Mouse (Mus musculus) neural tube, embryonic 12.5 days (tissue): Measurements from ENCODE around the gene Noxo1. TPM values are rescaled to one million over a fixed set of nuclear protein-coding genes. Genes with fewer than 3 reads are reported as not detected.
A peak's percentile ranks its signal among the peaks of the same experiment; 100 is the strongest.

Experiments
- ATAC-seq: fragments of 200-750 bp; cut with Nextera tagmentation; 2 replicates; pipeline ENCODE4 v1.8.0; 2017; ENCODE audit warnings: low read depth, mild to moderate bottlenecking, moderate TSS enrichment, moderate library complexity; ENCODE audit not compliant: low FRiP score
- H3K27ac ChIP-seq: fragments of 300-500 bp; sonication (generic); 2 replicates; pipeline ENCODE4 v1.5.1; 2016
- H3K27me3 ChIP-seq: fragments of 300-500 bp; sonication (generic); replicated peaks from 2 replicates; pipeline ENCODE4 v1.6.1; 2016; ENCODE audit warnings: mild to moderate bottlenecking
- H3K36me3 ChIP-seq: fragments of 300-500 bp; sonication (generic); 2 replicates; pipeline ENCODE4 v1.6.1; 2016; ENCODE audit warnings: mild to moderate bottlenecking
- H3K4me1 ChIP-seq: fragments of 300-500 bp; sonication (generic); 2 replicates; pipeline ENCODE4 v1.6.1; 2016
- H3K4me2 ChIP-seq: fragments of 300-500 bp; sonication (generic); replicated peaks from 2 replicates; pipeline ENCODE4 v1.6.1; 2016; ENCODE audit warnings: mild to moderate bottlenecking
- H3K4me3 ChIP-seq: fragments of 300-500 bp; sonication (generic); 2 replicates; pipeline ENCODE4 v1.5.1; 2016
- H3K9ac ChIP-seq: fragments of 300-500 bp; sonication (generic); 2 replicates; pipeline ENCODE4 v1.6.1; 2016; ENCODE audit warnings: mild to moderate bottlenecking
- H3K9me3 ChIP-seq: fragments of 300-500 bp; sonication (generic); 2 replicates; pipeline ENCODE4 v1.6.1; 2016; ENCODE audit warnings: mild to moderate bottlenecking
- WGBS: fragments of 180-500 bp; shearing (Covaris S2); methylation state at CpG from one replicate; pipeline ENCODE4 v1.1.7; 2016; 5-methylcytosine and 5-hydroxymethylcytosine counted together
- polyA plus RNA-seq: library from polyadenylated mRNA; unstranded; fragments of >200 nt; fragmentation: Nextera tagmentation; extraction: Ambion mirVana; gene quantifications from 2 replicates; pipeline ENCODE4 v1.2.1, GENCODE M21; 2016

The Noxo1 gene
- polyA plus RNA-seq, result 2.4 and 3.0 TPM in 2 replicates

DNA sequence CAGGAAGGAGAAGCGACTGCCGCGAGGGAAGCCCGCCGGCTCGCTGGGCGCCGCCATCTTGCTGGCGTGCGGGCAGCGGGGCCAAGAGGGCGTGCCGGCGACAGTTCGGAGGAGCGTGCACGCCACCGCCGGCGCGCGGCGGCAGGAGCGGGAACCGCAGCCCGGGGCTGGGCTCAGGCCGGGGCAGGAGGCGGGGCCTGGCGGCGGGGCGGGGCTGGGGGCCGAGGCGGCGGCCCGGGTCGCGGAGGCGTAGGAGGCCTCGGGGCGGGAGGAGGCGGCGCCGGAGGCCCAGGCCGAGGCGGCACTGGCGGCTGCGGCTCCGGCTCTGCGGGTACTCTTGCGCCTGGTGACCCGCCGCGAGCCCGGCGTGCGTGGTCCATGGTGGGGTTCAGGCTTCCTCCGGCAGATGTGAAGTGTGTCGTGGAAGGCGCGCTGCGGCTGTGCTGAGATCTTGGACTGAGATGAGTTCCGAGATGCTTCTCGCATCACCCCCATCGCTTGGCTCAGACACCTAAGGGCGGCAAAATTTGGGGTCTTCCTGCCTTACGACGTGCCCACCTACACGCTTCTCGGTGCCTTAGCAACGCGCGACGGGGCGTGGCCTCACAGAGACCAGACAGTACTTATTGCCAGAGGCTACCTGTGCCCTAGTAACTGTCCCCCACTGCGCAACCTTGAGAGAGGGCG lies at the start of gene Noxo1, which contains the start of gene Gfer:
Gene Noxo1, plus strand, starts transcription at position 224 of the 687 bp plus-strand sequence.
Gene Gfer, minus strand, starts transcription at position 146 of the 687 bp plus-strand sequence.
- H3K36me3 ChIP-seq, result peaks cover 34% of the 10 kb centered on the region
- under 1% methylated on average over 71 of the region's 76 CpGs for WGBS

GRCm38 (mm10) chr17:24646381-24646780 lies 49.7 kb upstream of the Noxo1 start:
- no peak overlapping the region for H3K27ac ChIP-seq
- 89% methylated on average over 4 of the region's 4 CpGs for WGBS
- no peak overlapping the region for H3K9ac ChIP-seq
- H3K27me3 ChIP-seq, result peaks cover 25% of the 10 kb centered on the region
- H3K36me3 ChIP-seq, result no peaks in the 10 kb centered on the region
- H3K9me3 ChIP-seq, result no peaks in the 10 kb centered on the region
- no peak overlapping the region for H3K4me2 ChIP-seq
- H3K4me3 ChIP-seq, result no peak overlapping the region
- H3K4me1 ChIP-seq, result peaks cover 21% of the 10 kb centered on the region
- no peak for ATAC-seq

More for the DNA sequence above, at the start of gene Noxo1, which contains the start of gene Gfer:
- Histone ChIP-seq H3K9ac (peak within 1 kb of the TSS; percentile 76), H3K4me1 (peaks cover 28% of the 10 kb centered on the region), H3K27ac (peak within 1 kb of the TSS; percentile 83), H3K9me3 (no peaks in the 10 kb centered on the region), H3K4me3 (peak within 1 kb of the TSS; percentile 79), H3K27me3 (peaks cover 4% of the 10 kb centered on the region; the same call in 1 of the 2 replicates), H3K4me2 (peak within 1 kb of the TSS; percentile 80)
- peak; percentile 83 for ATAC-seq

DNA sequence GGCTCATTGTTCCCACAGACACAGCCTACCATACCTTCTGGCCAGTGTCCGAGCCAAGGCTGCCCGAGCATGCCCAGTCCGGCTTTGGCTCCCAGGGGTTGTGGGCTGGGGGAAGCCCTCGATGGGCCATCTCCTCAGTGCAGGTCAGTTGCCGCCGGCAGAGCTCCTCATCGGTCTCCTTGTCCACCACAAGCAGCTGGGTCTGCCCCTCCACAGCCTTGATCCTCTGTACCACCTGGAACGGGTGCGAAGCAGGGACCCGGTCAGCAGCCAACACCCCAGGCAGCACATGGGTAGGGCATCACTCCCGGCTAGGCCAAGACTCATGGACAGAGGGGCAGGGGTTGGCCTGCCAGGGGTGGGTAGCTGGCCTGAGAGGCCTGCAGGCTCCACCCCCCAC lies 48.5 kb upstream of the Noxo1 start:
- Histone ChIP-seq H3K27me3 (peaks cover 25% of the 10 kb centered on the region), H3K4me2 (peak overlapping the region; percentile 18; the same call in 1 of the 2 replicates)

DNA sequence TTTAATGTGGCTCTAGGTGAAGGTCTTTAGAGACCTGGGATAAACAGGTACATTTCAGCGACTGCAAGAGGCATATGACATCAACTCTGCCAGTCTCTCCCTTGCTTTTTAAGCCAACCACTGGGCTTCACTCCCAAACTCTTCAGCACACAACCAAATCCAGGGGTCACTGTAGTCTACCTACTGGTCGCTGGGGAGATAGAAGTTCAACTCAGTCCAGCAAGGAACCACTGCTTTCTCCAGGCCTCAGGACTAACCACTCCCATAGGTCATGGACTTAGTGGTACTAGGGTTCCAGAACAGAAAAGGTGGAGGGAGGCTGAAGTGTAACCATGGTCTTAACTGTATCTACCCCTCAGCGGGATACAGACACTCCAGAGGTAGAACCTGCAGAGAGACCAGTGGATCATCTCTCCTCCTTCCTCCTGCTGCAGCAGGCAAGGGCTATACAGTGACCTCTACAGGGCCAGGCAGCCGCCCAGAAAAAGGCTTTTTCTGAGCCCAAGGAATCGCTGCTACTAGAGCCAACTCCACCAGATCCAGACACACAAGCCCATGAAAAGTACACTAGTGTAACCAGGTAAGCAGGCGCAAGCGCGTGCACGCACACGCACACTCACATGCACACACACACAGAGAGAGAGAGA lies 47.2 kb upstream of the Noxo1 start:
- Histone ChIP-seq H3K27ac (no peak overlapping the region), H3K9ac (peak overlapping the region; percentile 72; the same call in 1 of the 2 replicates), H3K4me2 (peak overlapping the region; percentile 95), H3K27me3 (peaks cover 25% of the 10 kb centered on the region), H3K4me3 (no peak overlapping the region), H3K4me1 (peaks cover 16% of the 10 kb centered on the region), H3K9me3 (no peaks in the 10 kb centered on the region), H3K36me3 (no peaks in the 10 kb centered on the region)
- ATAC-seq, result no peak
- WGBS, result 74% methylated on average over 10 of the region's 10 CpGs

More for the DNA sequence above, 48.5 kb upstream of the Noxo1 start:
- 80% methylated on average over 11 of the region's 11 CpGs for WGBS
- no peaks in the 10 kb centered on the region for H3K36me3 ChIP-seq
- H3K27ac ChIP-seq, result no peak overlapping the region
- no peak for ATAC-seq
- H3K9ac ChIP-seq, result 0 out of 2 replicates have a peak overlapping the region, but pooled peaks have one; percentile 26
- no peaks in the 10 kb centered on the region for H3K9me3 ChIP-seq
- no peak overlapping the region for H3K4me3 ChIP-seq
- peaks cover 21% of the 10 kb centered on the region for H3K4me1 ChIP-seq

DNA sequence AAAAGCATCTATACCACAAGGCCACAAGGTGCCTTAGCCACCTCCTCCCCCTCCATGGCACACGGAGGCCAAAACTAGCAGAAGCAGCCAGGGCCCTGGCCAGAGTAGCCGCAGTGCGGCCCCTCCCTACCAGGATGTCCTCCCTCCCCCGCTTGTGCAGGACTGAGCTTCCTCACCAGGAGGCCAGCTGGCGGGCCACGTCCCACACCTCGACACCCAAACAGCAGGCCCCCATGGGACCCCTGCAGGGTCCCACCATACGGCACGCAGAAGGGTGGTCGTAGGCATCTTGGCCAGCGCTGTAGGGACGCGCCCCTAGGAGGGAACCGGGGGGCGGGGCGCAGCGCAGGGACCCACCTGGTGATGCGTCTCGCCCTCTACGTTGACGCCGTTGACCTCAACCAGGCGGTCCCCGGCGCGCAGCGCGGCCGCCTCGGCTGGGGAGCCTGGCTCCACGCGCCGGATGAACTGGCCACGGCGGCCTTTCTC lies 46.4 kb upstream of the Noxo1 start:
- H3K9ac ChIP-seq, result peak overlapping the region; percentile 72
- peaks cover 12% of the 10 kb centered on the region for H3K4me1 ChIP-seq
- ATAC-seq, result peak; percentile 42; the same call in 1 of the 2 replicates
- peaks cover 25% of the 10 kb centered on the region for H3K27me3 ChIP-seq
- H3K4me2 ChIP-seq, result peak overlapping the region; percentile 95
- under 1% methylated on average over 35 of the region's 35 CpGs for WGBS
- H3K4me3 ChIP-seq, result peak overlapping the region; percentile 59
- no peaks in the 10 kb centered on the region for H3K9me3 ChIP-seq
- no peaks in the 10 kb centered on the region for H3K36me3 ChIP-seq
- H3K27ac ChIP-seq, result no peak overlapping the region

DNA sequence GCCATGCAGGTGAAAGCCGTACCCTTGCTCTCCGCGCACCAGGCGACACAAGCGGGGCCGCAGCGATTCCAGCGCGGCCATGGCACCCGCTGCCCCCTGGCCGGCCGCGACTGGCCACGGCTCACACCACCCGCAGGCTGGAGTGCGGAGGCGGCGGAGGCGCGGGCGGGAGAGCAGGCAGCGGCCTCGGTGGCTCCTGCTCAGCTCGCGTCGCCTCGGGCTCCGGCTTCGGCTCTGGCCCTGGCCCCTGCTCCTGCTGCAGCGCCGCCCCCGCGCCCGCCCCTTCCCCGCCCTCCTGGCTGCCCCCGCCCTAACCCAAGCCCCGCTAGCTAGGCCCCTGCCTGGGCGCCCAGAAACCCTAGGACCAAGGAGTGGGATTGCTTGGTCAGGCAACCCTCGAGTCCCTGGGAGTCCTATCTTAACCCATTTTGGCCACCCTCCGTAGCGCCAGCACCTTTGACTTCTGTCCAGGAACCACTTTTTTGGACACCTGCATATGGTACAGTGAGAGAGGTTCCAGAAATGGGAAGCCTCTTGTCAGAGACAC lies 45.9 kb upstream of the Noxo1 start, which contains the start of gene Slc9a3r2:
Gene Slc9a3r2, minus strand, starts transcription at position 258 of the 547 bp plus-strand sequence.
- ATAC-seq, result 0 out of 2 replicates have a peak, but pooled peaks have one; percentile 27
- no peaks in the 10 kb centered on the region for H3K36me3 ChIP-seq
- H3K4me3 ChIP-seq, result peak within 1 kb of the TSS; percentile 59
- peak within 1 kb of the TSS; percentile 72 for H3K9ac ChIP-seq
- H3K4me2 ChIP-seq, result peak within 1 kb of the TSS; percentile 95
- peaks cover 25% of the 10 kb centered on the region for H3K27me3 ChIP-seq
- H3K27ac ChIP-seq, result no peak within 1 kb of the TSS
- H3K9me3 ChIP-seq, result no peaks in the 10 kb centered on the region
- H3K4me1 ChIP-seq, result peaks cover 12% of the 10 kb centered on the region
- WGBS, result 1% methylated on average over 41 of the region's 41 CpGs

DNA sequence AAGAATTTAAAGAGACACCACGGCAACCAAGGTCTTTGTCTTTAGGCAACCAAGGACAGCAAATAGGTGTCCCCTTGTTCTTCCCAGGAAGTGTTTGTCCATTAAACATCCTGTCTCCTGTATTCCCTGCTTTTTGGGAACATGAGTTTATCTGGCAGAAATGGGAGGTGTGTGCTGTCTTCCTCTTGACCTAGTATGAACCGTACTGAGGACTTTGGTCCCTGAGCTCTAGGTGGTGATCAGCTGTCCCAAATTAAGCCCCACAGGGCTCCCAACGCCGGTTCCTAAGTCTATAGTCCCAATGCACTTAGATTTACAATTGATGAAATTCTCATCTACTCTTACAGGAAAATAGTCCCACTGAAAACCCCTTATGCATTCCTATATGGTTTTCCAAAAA lies 45.3 kb upstream of the Noxo1 start:
- Histone ChIP-seq H3K36me3 (no peaks in the 10 kb centered on the region), H3K4me1 (peaks cover 12% of the 10 kb centered on the region), H3K4me2 (peak overlapping the region; percentile 95), H3K9ac (0 out of 2 replicates have a peak overlapping the region, but pooled peaks have one; percentile 72), H3K4me3 (no peak overlapping the region), H3K27ac (no peak overlapping the region), H3K9me3 (no peaks in the 10 kb centered on the region), H3K27me3 (peaks cover 25% of the 10 kb centered on the region)
- WGBS, result 76% methylated on average over 4 of the region's 4 CpGs
- no peak for ATAC-seq

GRCm38 (mm10) chr17:24651835-24652234 lies 44.2 kb upstream of the Noxo1 start:
- 70% methylated on average over 3 of the region's 3 CpGs for WGBS
- no peak overlapping the region for H3K4me2 ChIP-seq

DNA sequence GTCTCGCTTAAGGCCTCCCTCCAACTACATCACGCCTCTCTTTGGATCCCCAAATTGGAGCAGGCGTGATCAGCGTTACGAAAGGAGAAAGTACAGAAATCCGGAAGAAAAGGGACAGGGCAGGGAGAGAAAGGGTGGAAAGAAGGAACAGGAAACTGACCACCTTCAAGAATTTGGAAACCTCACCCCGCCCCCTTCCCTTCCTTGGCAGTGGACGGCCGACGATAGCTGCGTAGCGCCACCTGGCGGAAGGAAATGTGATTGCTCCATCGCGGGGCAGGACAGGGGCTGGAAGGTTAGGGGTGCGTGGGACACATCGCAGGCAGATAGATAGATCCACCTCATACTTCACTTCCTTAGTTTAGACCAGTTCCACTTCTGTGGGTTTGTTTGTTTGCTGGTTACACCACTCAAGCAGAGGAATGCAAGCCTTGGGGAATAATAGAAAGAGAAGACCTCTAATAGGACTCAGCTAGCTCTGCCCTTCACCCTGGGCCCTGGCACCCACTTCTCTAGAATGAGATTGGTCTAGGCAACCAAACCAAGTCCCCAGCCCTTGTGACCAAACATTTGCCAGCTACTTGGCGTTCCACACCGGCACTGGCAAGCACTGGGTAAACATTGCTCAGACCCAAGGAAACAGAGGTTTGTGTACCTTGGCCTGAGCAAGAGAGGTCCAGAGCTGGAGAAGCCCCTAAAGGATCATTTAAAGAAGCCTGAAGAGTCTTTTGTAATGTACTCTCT lies 41.9 kb upstream of the Noxo1 start:
- ATAC-seq, result no peak
- H3K27ac ChIP-seq, result no peak overlapping the region

More at GRCm38 (mm10) chr17:24651835-24652234, 44.2 kb upstream of the Noxo1 start:
- H3K36me3 ChIP-seq, result no peaks in the 10 kb centered on the region
- H3K27me3 ChIP-seq, result peaks cover 34% of the 10 kb centered on the region
- no peak overlapping the region for H3K27ac ChIP-seq
- no peaks in the 10 kb centered on the region for H3K9me3 ChIP-seq
- no peak for ATAC-seq
- no peak overlapping the region for H3K4me3 ChIP-seq
- H3K4me1 ChIP-seq, result peaks cover 12% of the 10 kb centered on the region
- H3K9ac ChIP-seq, result no peak overlapping the region

DNA sequence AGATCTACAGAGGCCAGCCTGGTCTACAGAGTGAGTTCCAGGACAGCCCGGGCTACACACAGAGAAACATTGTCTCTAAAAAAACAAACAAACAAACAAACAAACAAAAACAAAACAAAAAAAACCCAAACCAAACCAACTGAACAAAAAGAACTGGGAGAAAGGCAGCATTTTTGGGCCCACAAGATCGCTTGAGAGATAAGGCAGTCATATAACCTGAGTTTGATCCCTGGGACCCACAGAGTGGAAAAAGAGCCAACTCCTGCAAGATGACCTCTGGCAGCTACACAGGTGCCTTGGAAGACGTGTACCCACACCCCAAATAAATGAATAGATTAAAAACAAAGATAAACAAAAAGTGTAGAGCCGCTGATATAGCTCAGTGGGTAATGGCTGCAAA lies 41.1 kb upstream of the Noxo1 start:
- Histone ChIP-seq H3K4me2 (no peak overlapping the region), H3K27me3 (peaks cover 49% of the 10 kb centered on the region), H3K27ac (no peak overlapping the region), H3K4me1 (peaks cover 13% of the 10 kb centered on the region), H3K9me3 (no peaks in the 10 kb centered on the region), H3K9ac (no peak overlapping the region), H3K4me3 (no peak overlapping the region), H3K36me3 (no peaks in the 10 kb centered on the region)
- no peak for ATAC-seq
- 75% methylated on average over 4 of the region's 4 CpGs for WGBS

More for the DNA sequence above, 41.9 kb upstream of the Noxo1 start:
- no peak overlapping the region for H3K9ac ChIP-seq
- WGBS, result 4% methylated on average over 19 of the region's 19 CpGs
- no peaks in the 10 kb centered on the region for H3K9me3 ChIP-seq
- H3K36me3 ChIP-seq, result no peaks in the 10 kb centered on the region
- peaks cover 48% of the 10 kb centered on the region for H3K27me3 ChIP-seq
- peak overlapping the region; percentile 54 for H3K4me2 ChIP-seq
- no peak overlapping the region for H3K4me3 ChIP-seq
- peaks cover 21% of the 10 kb centered on the region for H3K4me1 ChIP-seq

DNA sequence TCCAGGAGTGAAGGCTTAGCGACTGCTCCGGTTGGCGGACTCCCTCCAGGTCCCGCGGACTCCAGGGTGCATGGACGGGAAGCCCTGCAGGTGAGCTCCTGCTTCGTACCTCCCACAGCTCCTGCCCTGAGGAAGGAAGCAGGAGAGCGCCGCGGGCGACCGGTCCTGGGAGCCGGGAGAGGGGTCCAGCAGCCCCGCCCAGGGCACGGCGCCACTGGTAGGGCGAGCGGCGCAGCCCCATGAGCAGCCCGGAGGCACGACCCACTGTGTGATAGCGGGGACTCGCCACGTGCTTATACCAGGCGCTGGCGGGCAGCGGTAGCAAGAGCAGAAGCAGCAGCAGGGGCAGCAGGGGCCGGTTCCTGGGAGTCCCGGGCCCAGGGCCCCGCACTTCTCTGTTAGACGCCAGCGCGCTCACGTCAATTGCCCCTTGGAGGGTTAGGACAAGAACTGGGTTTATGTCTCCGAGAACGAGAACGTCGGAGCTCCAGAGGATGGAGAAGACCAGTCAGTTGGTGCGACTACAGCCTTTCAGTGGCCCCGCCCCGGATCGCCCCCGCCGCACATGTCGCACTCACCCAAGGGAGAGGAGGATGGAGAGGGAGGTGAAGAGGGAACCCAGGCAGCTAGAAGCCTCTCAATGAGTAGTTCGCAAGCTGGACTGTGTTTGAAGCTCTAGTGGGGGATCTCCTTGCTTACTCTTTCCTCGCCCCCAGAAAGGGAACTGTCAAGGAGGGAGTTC lies 37.8 kb upstream of the Noxo1 start, which contains the start of gene Npw:
Gene Npw, minus strand, starts transcription at position 441 of the 742 bp plus-strand sequence.
- Histone ChIP-seq H3K27ac (no peak within 1 kb of the TSS), H3K9me3 (no peaks in the 10 kb centered on the region), H3K4me3 (peak within 1 kb of the TSS; percentile 33), H3K4me2 (peak within 1 kb of the TSS; percentile 68), H3K36me3 (no peaks in the 10 kb centered on the region), H3K4me1 (peaks cover 9% of the 10 kb centered on the region), H3K27me3 (peaks cover 47% of the 10 kb centered on the region), H3K9ac (peak within 1 kb of the TSS; percentile 42; the same call in 1 of the 2 replicates)
- WGBS, result 1% methylated on average over 47 of the region's 47 CpGs
- ATAC-seq, result no peak
